Mouse (Mus musculus) mature B cell (primary cell): ENCODE results near the gene Amotl1.

Experiments used
- in situ Hi-C: fragments of 300-500 bp; cut with MboI; formaldehyde crosslinking; loops from 2 replicates; pipeline ENCODE4 v1.14.3; 2019

Amotl1 gene

DNA sequence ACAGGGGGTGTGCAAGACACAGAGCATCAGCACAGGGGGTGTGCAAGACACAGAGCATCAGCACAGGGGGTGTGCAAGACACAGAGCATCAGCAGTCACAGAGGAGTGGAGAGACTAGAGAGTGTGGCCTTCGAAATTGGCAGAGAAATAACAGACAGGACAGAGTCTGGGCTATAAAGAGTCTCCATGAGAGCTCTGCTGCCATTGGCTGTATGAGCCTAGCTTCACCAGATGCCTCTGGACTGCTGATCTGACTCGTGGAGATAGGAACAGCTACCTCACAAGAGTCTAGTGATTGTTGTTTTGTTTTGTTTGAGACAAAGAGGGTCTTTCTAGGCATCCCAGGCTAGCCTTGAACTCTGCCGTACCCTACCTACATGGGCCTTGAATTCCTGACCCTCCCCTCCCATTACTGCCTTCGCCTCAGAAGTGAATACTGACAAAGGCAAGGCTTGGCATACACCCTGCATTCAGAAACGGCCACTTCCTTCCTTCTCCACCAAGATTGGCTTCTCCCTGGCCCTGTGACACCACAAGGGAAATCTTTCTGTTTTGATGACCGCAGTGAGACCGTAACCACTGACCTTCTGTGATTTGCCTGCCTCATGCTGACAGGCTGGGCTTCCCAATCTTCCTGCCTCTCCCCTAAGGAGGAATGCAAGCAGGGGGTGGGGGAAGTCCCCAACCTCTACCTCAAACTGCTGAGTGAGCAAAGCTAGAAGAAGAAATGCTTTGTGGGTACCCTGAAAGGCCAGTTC, 3.4 kb downstream of the Amotl1 start:
- in situ Hi-C loops, result no loop called here

DNA sequence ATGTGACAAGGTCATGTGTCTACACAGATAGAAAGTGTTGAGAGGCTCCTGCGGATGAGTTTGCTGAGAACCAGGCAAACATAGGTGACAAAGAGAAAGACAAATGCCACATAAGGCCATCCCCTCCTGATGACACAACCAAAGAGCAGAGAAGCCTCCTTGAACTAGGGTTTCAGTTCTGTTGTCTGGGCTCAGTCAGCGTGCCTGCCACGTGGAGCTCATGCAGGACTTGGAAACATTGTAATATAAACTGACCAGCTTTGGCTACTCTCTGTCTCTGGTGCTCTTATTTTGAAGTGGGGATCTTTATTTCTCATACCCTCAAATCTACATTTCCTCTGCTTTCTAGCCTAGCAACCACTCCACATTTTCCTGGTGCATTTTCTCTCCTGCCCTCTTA, 8.6 kb downstream of the Amotl1 start:
- in situ Hi-C loops, result no loop called here

DNA sequence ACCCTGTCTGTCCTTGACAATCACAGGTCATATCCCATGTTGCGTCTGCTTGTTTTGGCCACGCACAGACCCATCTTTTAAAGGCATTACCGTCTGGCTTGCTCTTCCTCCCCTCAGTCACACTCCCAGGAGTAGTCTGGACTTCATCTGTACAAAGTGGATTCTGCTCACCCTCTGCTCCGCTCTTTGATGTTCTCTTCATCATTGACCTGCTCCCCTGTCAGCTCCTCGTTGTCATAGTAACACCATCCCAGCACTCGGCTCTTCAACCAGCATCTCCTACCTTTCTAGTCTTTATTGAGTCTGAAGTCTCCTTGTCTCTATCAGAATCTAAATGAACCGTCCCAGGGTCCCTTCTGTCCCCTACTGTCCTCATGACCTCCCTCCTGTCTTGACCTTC, 9.3 kb downstream of the Amotl1 start:
- in situ Hi-C loops, result no loop called here

DNA sequence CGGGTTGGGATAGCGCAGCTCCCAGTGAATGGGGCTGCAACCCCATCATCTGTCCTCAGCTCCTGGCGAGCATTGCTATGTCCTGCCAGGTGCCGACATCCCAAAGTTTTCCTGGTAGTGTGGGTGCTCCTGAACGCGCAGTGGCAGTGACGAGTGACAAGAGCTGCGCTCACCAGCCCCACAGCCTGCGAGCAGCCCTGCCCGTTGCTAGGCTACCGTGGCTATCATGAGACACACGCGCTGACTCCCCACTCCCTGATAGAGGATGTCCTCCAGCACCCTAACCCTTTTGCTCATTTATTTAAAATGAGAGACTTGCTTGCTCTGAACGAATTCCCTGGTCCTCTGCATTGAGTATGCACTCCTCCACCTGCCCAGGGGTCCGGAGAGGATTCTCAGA, 10.7 kb downstream of the Amotl1 start:
- in situ Hi-C loops, result no loop called here

DNA sequence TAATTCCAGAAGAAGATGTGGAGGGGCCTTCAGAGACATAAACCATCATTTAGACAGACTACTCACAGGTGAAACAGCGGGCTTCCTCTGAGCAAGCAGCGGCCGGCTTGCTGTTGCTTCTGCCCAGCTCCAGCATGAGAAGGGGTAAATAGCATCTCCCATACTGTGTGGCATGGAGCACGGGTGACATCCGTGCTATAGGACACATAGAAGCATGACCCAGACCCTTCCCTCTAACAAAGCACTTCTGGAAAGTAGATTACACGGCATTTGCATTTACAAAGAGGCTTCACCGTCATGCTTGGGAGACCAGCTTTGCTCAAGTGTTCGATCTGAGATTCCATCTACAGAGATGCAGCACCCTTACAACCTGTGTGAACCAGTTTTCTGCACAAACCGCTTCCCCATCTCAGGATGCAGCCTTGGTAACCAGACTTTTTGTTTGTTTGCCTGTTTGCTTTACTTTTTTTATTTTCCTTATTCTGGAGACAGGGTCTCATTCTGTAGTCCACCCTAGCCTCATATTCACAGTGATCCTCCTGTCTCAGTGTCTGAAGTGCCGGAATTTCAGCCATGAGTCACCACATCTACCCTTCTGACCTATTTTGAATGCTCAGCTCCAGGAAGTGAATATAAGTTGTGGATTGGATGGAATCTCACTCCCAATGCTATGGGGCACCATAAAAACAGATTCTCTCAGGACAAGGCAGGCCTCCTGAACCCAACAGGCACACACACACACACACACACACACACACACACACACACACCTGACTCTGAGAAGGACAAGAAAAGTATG, 12.3 kb downstream of the Amotl1 start:
- in situ Hi-C loops, result no loop called here

DNA sequence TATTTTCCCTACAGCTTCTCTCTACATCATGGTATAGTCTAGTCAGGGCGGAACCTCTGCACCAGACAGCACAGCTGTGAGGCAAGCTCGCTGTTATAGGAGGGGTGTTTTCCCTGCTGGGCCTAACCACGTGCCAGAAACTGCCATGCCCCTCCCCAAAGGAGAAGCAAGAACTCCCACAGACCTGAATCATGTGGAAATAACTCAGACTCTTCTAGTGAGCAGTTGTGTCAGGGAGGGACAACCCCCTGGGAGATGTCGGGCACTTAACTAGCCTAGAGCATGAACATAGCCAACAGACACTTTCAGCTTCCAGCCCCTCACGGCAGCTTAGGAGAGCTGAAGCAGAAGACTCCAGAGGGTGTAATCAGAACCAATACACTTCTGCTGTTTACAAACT, 13.1 kb downstream of the Amotl1 start:
- in situ Hi-C loops, result no loop called here

DNA sequence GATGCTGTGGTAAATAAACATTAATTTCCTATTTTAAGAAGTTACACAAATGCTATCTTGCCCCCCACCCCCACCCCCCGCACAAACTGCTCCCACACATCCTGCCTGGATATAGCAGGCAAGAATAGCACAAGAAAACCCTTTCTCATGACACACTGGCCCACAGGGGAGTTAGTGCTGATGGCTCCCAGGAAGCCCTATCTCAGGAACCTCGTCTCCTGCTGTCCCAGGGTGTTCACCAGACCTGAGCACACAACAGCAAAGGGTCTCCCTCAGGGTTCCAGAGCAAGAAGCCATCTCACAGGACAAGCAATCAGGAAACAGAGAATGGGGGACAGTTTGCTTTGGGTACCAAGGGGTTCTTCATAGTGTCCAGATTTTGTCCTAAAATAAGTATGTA, 17.3 kb downstream of the Amotl1 start:
- in situ Hi-C loops, result no loop called here

DNA sequence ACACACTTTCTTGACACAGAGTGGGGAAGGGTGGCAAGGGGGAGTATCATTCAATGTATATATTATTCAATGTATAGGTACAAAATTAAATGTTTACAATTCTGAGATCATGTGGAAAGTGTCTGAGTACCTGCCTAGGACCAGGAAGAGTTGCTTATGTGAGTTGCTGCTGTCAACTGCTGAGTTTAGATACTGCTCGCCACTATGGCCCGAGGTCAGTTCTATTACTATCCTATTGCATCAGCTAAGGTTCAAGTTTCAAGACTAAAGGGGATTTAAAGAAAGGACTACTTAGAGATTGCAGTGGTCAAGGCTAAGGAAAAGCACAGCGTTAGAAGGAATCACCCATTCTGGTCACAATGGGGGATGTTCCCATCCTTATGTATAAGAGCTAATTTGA, 18.9 kb downstream of the Amotl1 start:
- in situ Hi-C loops, result no loop called here

DNA sequence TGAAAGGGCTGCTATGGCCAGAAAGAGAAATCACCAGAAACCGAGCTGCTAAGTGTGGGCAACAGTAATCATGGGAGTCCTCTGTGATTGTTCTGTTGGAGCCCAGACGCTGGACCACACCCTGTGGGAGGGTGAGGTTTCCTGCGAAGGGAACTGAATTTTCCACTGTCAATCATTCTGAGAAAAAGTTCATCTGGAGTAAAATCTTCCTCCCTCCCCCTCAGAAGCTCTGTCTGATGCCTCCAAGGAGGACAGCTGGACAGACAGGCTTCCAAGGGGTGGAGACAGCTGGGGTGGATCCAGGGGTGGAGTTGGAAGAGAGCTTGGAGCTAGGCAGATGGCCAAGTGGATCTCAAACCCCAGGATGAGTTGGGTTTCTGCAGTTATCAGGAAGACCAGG, 19.8 kb downstream of the Amotl1 start:
- in situ Hi-C loops, result no loop called here

DNA sequence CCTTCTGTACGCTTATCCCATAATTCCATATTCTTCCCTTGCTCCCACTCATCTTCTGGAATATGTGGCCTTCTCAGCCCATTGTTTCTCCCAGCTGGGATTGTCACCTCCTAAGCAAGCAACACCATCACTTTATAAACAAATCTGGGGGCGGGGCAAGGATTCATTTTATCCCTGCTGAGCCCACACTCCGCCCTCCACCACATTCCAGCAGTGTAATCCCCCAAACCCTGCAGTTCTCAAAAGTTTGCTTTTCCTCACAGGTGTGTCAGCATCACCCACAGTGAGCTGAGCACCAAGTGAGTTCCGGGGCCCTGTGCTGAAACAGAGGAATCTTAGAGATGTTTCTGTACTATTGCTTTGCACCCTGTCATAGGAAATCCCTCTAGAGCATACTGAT, 20.9 kb downstream of the Amotl1 start:
- in situ Hi-C loops, result no loop called here

DNA sequence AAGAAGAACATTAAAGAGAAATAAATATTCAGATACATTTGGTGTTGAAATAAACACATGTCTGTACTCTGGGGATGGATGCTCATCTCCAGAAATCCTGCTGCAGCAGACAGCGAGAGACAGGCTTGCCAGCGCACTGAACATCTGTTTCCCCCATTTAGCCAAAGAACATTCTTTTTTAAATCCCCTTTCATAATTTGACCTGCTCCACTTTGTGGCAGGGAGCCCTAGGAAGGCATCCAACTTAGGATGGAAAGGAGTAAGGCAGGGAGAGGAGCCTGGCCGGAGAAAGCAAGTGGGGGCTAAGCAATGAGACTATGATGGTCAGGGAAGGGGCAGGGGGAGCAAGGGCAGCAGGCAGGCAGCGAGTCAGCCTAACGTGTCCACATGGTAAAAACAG, 21.6 kb downstream of the Amotl1 start:
- in situ Hi-C loops, result no loop called here

DNA sequence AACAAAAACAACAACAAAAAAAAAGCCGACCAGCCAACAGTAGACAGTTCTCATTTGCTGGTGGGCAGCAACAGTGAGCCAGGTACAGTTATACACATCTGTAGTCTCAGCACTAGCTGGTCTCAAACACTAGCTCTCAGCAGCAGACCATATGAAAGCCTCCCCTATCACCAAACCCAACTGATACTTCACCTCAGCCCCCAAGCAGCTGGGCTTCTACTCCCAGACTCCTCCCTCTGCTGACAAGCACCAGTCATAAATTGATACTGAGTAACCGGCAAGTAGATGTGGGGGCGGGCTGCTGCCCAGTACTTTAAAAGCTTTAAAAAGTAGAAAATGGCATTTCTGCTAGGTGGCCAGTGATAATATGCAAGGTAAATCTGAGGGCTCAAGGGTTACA, 22.0 kb downstream of the Amotl1 start:
- in situ Hi-C loops, result no loop called here

DNA sequence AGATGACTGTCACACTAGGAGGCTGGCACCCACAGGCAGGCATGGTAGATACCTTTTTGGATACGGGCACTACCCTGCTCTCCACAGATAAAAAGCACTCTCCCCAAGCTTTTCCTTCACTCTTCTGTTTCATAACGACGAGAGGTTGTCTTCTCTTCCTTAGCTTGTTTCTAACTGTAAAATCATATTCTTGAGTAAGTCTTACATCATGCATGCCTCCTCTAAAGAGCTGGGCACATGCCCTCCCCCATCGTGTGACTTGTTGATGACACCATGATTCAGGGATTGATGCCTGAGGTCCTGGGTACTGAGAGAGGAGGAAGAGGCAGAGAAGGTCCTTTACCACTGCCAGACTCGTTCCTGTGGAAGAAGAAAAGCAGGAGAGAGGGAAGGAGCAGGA, 24.7 kb downstream of the Amotl1 start:
- in situ Hi-C loops, result no loop called here

DNA sequence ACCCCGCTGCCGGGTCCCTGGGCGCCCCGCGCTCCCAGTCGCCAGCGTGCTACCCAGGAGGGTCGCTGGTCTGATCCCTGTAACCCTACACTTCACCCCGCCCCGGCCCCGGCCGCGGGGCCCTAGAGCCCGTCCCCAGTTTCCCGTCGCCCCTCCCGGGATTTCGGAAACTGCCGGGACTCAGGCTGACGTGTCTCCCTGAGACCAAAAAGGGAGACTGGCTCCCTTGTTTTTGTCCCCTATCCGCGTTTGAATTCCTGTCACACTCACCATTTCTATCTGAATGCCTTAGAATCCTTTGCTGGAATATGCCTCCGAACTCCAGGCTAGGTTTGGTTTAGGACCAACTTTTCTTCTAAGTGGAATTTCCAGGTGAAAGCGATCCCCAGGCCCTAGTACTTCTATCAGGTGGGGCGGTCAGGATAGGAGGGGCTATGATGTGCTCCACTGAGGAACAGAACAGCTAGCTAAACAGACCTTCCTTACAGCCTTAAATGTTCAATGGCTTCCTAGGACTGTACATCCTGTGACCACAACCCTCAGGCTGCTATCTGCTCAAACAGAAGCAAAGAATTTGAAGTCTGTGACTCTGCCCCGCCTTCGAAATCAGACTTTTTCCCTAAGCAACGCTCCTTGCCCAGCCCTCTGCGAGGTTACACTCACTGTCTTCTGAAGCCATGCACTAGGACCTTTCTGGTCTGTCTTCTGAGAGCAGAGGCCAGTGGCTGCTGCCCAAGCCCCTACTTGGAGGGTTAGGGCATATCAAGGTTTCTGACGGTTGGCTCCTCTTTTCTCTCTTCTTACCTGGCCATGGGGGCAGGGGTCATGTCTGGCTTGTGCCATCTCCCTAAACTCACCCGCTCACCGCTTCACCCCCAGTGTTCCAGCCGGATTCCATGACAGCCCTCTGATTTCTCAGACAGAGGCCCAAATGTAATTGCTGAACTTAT, 29.6 kb downstream of the Amotl1 start:
- in situ Hi-C loops, result no loop called here

DNA sequence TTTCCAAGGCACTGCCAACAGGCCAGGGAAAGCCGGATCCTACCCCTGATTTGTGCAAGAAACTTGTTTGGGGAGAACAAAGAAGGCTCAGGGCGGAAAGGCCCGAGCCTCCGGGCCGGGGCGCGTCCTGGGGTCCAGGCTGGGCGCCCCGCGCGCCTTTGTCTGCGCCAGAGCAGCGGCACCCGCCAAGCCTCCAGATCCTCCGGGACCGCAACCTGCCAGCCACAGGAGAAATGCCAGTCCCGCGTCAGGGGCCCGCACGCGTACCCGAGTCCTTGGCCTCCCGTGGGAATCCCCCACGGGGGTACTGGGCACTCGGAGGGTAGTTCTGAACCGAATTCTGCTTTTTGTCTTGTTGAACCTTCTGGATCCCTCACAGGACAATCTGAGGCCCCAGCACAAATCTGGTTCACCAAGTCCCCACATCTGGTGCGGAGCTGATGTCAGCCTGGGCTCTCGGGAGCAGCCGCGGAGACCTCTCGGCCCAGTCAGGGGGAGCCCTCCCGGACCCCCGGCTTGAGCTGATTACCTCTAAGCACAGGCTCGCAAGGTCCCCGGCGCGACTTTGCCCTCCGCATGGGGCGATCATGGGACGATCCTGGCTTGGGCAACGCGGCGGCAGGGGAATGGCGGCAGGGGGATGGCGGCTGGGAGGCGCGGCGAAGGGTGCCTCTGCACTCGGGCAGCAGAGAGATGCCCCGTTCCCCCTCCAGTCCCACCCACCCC, 30.5 kb downstream of the Amotl1 start:
- in situ Hi-C loops, result no loop called here

DNA sequence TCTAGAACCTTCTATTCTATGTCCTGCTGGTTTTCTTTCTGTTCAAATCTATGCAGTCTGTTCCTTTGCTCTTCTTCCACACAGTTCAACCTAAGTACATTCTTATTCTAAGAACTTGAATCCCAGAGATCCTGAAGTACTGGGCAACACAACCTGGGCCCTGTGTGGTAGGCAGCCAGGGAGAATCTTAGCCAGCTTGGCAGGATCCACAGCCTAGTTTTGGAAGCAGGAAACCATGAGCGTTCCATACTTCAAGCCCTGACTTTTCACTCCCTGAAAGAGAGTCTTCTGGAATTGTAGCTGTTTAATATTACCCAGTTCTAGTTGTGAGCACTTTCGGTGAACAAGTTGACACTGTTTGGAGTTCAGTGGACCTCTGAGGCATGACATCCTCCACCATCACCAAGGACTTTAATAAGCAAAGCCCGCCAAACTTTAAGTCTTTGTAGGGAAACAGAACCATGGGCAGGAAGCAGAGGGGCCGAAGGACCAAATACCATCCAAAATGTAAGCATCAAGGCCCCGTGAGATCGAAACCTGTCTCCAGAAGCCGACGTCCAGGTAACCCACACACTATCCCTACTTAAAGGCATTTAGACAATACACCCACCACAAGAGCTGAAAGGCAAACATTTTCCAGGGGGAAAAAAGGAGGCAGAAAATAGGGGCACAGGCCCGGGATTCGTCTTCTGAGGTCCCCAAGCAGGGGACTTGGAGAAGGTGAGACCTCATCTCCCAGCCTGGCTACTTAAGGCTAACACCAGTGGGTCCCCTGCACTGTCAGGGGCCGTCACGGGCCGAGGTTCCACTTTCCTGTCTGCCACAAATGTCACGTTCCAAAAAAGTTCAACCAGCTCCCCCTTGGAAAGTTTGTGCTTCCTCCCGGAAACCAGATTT, 31.3 kb downstream of the Amotl1 start:
- in situ Hi-C loops, result no loop called here

DNA sequence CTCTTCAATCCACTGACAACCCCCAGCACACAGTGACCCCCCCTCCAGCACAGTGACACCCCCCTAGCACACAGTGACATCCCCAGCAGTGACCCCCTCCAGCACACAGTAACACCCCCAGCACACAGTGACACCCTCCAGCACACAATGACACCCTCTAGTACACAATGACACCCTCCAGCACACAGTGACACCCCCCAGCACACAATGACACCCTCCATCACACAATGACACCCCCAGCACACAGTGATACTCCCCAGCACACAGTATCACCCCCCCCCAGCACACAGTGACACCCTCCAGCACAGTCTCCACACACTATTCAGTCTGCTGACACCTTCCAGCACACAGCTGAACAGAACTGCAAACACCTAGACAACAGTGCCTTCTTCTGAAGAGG, 32.3 kb downstream of the Amotl1 start:
- in situ Hi-C loops, result no loop called here

DNA sequence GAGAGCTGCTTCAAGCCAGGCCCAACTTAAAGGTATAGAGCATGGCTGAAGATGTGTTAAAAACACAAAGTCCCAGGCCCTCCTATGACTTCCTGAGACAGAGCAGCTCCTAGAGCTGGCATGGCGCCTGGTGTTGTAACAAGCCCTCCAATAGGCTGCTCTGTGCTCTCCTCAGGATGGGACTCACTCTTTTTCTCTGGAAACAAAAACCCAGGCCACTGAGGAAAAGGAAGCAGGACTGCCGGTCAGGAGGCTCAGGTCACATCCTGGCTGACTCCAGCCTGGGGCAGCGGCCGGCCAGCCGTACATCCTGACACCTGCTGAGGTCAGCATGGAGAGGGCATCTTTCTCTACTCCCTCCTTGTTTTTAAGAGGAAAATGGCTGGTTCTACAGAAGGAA, 36.3 kb downstream of the Amotl1 start:
- in situ Hi-C loops, result no loop called here

DNA sequence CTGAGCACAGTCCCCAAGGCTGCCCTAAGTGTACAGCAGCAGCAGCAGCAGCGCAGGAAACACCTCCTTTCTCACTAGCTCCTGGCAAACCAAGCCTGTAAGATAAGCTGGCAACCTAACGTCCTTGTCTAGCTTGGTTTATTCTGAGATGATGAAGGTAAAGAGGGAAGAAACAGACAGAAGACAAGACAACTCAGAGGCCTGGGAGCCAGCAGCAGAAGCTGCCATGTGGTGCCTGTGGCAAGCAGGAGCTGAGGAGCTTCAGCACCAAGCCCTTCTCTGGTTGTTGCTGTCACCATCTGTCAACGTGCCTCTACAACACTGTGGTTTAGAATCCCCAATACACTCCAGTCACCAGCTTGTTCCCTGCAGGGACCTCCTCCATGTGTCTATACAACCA, 37.4 kb downstream of the Amotl1 start:
- in situ Hi-C loops, result no loop called here

DNA sequence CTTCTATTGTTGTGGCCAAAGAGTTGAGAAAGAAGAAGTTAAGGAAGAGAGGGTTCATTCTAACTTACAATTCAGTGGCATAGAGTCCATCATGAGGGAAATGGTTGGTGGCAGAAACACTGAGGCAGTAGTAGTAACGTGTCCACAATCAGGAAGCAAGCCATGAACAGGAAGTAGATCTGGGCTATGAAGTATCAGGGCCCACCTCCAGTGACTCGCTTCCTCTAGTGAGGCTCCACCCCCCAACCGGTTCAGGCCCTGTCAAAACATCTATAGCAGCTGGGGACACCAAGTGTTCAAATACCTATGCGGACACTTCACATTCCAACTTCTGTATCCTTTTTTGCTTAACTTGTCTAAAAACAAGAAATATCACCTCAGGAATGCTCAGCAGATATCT, 38.9 kb downstream of the Amotl1 start:
- in situ Hi-C loops, result no loop called here

DNA sequence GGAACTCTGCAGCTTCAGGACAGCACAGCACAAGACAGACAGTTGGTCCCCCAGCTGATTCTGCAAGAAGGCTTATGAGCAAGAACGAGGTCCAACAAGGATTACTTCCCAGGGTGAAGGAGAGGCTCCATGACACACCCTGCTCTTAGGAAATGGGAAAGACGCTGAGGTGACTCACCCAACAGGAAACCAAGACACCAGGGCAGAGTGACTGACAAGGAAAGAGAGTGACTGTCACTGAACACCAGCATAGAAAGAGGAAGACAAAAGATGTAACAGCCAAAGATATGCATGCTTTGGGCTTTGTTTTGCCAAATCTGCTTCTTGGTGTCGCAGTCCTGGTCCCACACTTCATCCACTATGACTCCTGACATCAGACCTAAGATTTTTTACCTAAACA, 40.5 kb downstream of the Amotl1 start:
- in situ Hi-C loops, result no loop called here
